Mouse (Mus musculus) heart, postnatal 36 days (tissue): ENCODE data around the gene Olfr27. TPM values are rescaled to one million over a fixed set of nuclear protein-coding genes. Genes with fewer than 3 reads are reported as not detected.

Source experiments
- DNase-seq, 2 experiments: peaks; one replicate each; pipeline ENCODE4 v3.0.0; 2021 to 2022
- intact Hi-C: fragments of 180-260 bp; cut with DNase I; formaldehyde crosslinking; loops from one replicate; pipeline ENCODE4 v1.15.1; 2025
- total RNA-seq, 2 experiments: library from RNA; stranded (reverse); gene quantifications; 2 replicates each; pipeline ENCODE4 v1.2.3; 2021

Olfr27 gene
- total RNA-seq = not detected

DNA sequence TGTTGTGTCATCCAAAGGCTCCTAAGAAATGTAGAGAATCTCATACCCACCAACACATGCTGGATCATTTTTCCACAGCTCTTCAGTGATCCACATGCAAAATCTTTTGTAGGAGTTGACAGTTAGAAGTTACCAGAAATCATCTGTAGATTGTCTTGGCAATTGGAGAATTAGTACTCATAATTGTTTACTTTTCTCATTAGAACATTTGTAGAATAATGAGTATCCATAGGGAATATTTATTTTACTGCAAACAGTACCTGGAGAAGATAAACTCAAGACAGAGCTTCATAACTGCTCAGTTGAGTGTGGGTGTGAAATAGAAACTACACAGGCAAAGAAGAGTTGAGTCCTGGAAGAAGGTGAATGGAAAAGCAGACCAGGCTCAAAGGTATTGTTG, at the start of gene Olfr27:
TSS of gene Olfr27 (plus strand) at position 301 of the 400 bp plus-strand sequence.
- intact Hi-C loops = no loop called here
- DNase-seq = no peak

DNA sequence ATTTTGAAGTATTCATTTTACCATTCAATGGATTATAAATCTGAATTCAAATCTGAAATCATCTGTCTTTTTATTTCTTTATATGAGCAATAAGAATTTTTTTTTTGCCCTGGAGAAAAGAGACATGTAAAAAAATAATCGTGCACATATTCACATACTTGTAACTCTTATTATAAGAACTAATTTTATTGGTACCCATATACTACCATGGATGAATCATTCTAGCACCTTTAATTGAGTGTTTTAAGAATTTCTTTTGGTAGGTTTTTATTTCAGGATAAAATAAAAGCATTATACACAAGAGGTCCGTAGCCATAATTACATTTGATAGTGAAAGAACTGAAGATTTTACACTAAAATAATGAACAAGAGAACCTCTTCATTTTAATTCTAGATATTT, 49.1 kb upstream of the Olfr27 start, which contains the start of gene Olfr938:
TSS of gene Olfr938 (minus strand) at position 101 of the 400 bp plus-strand sequence.
- no peak for DNase-seq
- intact Hi-C loops = no loop called here

DNA sequence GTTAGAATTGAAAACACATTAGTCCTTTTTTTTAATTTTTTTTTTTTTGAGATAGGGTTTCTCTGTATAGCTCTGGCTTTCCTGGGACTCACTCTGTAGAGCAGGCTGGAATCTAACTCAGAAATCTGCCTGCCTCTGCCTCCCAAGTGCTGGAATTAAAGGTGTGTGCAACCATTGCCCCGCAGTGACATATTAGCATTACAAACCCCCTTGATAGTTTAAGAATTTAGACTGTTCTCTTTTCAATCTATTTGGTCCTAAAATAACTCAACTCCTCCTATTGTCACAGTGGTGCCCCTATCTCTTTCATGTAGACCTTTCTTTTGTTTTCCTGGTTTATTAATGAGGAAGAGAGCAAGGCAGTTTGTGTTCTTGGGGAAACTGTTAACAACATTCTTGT, 605 bp upstream of the Olfr27 start:
- no peak for DNase-seq
- intact Hi-C loops = no loop called here

GRCm38 (mm10) chr9:39152401-39152800, 24.5 kb downstream of the Olfr27 start:
- DNase-seq = no peak
- intact Hi-C loops = no loop called here

- intact Hi-C loops = no loop called here
Observed at GRCm38 (mm10) chr9:39166004-39166403, 38.1 kb downstream of the Olfr27 start, which contains the start of gene Olfr943. TSS of gene Olfr943 (plus strand) at chr9:39166304.

More at GRCm38 (mm10) chr9:39166004-39166403, 38.1 kb downstream of the Olfr27 start, which contains the start of gene Olfr943:
- DNase-seq = no peak

Other genes with a start within 250 kb of the Olfr27 start
- gene Olfr930, start 198.3 kb upstream of the Olfr27 start, total RNA-seq = not detected
- gene Olfr933, start 155.8 kb upstream of the Olfr27 start, total RNA-seq = not detected
- not detected for gene Olfr934, start 139.8 kb upstream of the Olfr27 start, total RNA-seq
- not detected for gene Olfr935, start 128.4 kb upstream of the Olfr27 start, total RNA-seq
- gene Olfr146, start 104.8 kb upstream of the Olfr27 start, total RNA-seq = not detected
- gene Olfr937, start 63.2 kb upstream of the Olfr27 start, total RNA-seq = not detected
- gene Olfr938, start 49.2 kb upstream of the Olfr27 start, total RNA-seq = not detected
- not detected for gene Olfr943, start 38.2 kb downstream of the Olfr27 start, total RNA-seq
- gene Olfr944, start 73.8 kb downstream of the Olfr27 start, total RNA-seq = not detected
- not detected for gene Olfr1537, start 121.9 kb downstream of the Olfr27 start, total RNA-seq
- not detected for gene Olfr945, start 148.7 kb downstream of the Olfr27 start, total RNA-seq
- not detected for gene Olfr948, start 197.9 kb downstream of the Olfr27 start, total RNA-seq